Mouse (Mus musculus) olfactory bulb, adult 2 months (tissue): ENCODE results near the gene Nudt16l1.

ENCODE experiments used
- CTCF ChIP-seq: fragments of 200-500 bp; IDR thresholded peaks from 2 replicates; pipeline ENCODE4 v1.5.1; 2012; ENCODE audit warnings: low read depth, mild to moderate bottlenecking, low read length, moderate library complexity; ENCODE audit not compliant: insufficient read depth
- POLR2A ChIP-seq: fragments of 200-500 bp; IDR thresholded peaks from 2 replicates; pipeline ENCODE4 v1.6.1; 2012; ENCODE audit warnings: mild to moderate bottlenecking, low read depth, low read length, moderate library complexity; ENCODE audit not compliant: insufficient read depth

GRCm38 (mm10) chr16:4978275-4979051 lies 39.9 kb downstream of the Nudt16l1 start:
- TF ChIP-seq CTCF (no peak), POLR2A (no peak)
